Mouse (Mus musculus): ENCODE data around the gene Gm572.

- TF ChIP-seq CTCF (IDR thresholded peaks at IDR 0.05; ENCODE audit: low read depth), result no peak
- no peak for TF ChIP-seq EP300 (IDR thresholded peaks at IDR 0.05; ENCODE audit: low read depth)
Measured at GRCm38 (mm10) chr4:148625756-148626622, 17.1 kb upstream of the Gm572 start.
